Mouse (Mus musculus): ENCODE measurements around the gene Tulp1.
"Not testable (repeated sequence)": the region's sequence is repeated elsewhere in the genome, so short reads cannot be mapped to it uniquely, and the experiment has no call there.

Tulp1 gene

DNA sequence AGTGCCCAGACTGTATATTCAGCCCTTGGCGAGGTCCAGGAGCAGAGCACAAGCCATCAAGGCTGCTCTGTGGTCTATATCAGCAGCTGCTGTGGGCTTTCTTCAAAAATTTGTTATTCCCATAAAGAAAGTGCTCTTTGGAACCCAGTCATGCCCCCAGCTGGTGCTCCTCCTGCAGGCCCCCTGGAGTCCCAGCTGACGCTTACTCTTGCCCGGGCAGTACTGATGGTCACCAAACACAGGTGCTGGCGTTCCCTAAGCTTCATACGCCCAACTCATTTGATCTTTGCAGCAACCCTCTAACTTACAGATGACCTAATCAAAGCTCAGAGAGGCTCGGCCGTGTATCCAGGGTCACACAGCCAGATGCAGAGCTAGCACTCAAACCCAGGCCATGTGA lies 27.5 kb downstream of the Tulp1 start:
- no peak for DNase-seq (ENCODE audit: low spot score)

DNA sequence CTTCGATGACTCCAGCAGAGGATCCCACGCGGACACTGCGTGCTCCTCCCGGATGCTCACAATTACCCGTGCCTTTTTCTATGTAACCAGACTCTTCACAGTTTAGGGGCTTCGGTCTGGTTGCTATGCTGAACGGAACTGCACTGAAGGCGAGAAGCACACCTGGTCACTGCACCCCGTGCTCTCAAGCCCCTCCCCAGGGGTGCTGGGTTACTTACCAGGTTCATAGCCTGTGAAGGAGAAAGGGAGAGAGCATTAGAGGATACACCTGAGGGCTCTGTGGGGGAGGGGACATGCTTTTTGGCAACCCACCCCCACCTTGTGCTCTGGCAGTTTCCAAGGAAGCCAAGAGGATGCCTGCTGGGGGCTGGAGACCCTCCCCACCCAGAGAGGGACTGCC lies 29.8 kb downstream of the Tulp1 start:
- no peak for DNase-seq (ENCODE audit: low spot score)

DNA sequence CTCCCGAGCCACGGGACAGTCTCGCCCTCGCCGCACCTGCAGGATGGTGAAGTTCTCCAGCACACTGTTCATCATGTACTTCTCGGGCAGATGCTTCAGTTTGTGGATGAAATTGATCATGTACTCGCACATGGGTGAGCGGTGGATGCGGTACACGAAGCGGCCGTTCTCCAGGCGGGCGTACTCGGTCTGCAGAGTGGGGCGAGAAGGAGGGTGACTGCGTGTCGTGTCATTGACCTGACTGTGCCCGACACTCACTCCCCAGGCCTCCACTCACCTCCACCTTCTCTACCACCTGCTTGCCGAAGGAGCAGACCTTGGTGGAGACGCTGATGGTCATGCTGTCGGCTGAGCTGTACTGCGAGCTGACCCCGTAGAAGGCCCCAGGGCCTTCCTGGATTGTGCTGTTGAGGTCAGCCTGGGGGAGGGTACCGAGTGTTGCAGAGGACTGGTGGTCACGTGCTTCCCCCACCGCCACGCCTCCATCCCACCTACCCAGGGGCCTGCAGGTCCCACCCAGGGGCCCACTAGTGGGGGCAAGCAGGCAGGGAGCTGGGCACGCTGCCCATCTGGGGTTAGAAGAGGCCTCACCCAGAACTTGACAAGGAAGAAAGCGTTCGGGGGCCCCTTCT lies 32.0 kb downstream of the Tulp1 start:
- no peak for DNase-seq (ENCODE audit: low spot score)

DNA sequence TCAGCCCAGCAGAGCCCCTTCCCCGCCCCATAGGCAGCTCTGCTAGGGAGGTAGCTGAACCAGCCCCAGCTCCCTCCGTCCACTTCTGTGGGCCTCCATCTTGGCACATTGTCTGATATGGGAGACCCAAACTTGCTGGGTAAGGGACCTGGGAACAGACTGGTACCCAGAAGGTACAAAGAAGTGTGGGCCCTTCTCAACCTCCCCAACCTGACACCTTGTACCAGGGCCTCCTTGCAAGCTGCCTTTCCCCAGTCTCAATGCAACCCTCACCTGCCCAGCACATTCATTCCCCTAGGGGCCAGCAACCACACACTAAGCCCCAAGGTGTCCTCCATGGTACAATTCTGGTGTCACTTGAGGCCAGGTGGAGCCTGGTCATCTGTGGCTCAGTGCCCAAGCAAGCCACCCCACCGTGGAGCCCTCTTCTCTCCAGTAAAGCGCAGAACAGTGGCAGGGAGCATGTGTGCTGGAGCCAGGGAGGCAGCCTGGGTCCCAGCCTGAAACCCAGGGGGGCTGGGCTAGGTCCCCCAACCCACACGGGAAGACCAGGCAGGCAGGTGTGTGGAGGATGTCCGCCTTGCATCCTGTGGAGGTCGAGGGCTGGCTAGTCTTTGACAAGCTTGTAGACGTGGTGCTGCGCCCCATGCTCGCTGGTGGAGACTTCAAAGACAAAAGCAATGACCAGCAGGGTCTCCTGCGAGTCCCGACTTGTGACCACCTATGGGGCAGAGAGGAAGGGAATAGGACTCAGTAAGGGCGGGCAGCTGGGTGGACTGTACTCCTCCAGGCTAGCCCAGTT lies 32.7 kb downstream of the Tulp1 start:
- DNase-seq (ENCODE audit: low spot score) = no peak

DNA sequence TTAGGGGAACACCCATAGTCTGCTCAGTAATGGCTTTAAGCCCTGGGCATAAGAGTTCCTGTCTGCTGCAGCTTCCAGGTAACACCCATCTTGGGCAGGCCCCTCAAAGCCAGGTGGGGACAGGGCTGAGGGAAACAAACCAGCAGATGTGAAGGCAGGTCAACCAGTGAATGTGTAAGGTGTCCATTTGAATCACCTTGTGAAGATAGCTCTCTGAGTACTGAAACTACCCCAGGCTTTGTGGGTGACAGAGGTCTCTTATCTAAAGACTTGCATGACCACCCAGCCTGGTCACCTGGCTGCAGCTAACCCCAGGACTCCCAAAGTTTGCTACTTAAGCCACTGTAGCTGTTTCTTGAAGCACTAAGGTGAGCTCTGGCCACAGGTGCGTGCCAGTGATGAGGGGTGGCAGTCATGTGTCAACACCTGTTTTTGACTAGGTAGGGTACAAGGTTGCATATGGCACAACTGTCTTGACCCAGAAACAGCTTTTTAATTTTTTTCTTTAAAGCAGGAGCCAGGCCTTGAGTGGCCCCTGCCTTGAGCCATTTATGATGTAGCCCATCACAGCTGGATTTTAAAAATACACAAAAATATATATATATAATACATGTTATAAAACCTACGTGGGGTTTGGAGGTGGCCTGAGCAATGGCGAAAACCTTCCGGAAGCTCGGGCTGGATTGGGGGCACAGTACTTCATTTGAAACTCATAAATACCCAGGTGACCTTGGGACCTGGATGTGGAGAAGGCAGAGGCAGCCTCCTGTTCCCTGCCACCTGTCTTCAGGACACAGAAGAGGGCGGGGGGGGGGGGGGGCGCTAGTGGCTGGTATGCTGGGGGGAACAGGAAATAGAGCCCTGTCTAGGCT lies 33.5 kb downstream of the Tulp1 start:
- DNase-seq (ENCODE audit: low spot score) = no peak

DNA sequence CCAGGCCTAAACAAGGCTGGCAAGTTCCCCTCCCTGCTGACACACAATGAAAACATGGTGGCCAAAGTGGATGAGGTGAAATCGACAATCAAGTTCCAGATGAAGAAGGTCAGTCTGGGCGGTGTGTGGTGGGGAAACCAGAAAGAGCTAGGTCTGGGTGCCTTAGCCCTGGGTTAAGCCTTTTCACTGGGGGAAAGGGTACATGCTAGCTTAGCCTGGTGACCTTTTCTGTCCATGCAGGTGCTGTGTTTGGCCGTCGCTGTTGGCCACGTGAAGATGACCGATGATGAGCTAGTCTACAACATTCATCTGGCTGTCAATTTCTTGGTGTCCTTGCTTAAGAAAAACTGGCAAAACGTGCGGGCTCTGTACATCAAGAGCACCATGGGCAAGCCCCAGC lies 34.4 kb downstream of the Tulp1 start:
- not testable (repeated sequence) for DNase-seq (ENCODE audit: low spot score)

DNA sequence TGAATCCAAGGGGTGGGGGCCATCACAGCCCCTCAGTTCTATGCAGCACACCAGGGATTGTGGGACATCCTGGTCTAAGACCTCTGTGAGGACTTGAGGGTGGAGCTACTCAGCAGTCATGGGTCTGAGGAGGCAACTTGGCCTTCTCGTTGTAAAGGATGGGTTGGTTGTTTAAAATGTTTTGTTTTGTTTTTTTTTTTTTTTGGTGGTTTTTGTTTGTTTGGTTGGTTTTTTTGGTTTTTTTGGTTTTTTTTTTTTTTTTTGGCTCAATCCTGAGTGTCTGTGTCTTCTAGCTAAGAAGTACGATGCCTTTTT lies 34.8 kb downstream of the Tulp1 start:
- DNase-seq (ENCODE audit: low spot score) = no peak

DNA sequence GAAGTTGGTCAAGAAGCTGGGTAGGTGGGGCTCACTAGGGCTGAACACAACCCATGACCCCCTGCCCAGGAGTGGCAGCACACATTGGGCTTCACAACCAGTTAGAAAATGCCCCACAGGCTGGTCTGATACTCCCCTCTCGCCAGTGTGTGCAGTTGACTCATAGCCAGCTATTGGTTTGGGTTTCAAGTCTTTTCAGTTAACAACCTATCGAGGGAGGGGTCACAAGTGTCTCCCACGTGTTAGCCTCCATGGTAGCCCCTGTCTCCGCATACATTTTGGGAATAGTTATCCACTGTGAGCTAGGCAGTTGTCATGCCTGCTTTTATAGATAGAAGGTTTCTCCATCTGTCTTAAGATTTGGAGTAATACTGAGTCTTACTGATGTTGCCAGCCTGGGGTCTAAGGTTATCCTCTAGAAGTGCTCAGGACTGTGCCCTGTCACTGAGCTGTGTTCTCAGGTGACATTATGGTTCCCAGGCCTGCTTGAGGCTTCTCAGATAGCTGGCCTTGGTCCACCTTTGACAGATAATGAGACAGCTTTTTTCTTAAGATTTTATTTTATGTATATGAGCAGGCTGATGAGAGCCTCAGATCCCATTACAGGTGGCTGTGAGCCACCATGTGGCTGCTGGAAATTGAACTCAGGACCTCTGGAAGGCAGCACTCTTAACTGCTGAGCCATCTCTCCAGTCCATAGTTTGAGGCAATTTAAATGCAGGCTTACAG lies 35.4 kb downstream of the Tulp1 start:
- no peak for DNase-seq (ENCODE audit: low spot score)

DNA sequence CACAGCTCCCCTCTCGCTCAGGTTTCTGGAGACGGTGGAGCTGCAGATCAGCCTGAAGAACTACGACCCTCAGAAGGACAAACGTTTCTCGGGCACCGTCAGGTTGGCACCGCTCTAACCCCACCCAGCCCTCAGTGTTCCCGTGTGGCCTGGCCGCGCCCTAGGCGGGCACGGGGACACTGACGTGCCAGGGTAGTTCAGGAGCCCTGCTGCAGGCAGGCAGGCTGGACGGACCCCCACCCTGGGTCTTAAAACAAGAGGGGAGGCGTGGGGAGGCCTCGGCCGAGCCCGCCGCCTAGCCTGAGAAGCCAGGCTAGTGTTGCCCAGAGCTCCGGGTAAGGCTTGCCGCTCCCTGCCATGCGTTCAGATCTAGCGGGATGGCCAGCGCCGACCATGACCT lies 36.1 kb downstream of the Tulp1 start:
- DNase-seq (ENCODE audit: low spot score) = no peak

DNA sequence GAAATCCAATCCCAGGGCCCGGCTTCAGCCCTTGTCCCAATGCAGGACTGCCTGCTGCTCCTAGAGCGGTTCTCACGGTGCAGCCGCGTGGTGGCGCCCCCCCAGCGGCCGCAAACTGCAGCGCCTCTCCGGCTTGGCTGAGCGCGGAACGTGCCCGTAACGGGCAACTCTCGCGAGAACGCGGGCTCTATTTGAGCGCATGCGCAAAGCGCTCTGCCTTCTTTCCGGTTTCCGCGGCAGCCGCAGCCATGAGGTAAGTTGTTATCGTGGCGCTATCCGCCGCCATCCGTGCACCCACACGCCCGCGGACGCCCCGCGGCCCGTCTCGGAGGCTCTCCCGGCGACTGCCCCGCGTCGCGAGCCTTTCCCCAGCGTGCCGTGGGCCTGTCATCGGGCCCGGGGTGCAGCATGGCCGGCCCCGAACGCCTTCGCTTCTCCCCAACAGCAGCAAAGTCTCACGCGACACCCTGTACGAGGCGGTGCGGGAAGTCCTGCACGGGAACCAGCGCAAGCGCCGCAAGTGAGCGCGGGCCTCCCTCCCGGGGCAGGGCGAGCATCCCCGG lies 36.6 kb downstream of the Tulp1 start, which contains the start of gene Rpl10a:
TSS of gene Rpl10a (plus strand) at position 106 of the 563 bp plus-strand sequence.
- peak; percentile 92 for DNase-seq (ENCODE audit: low spot score)

DNA sequence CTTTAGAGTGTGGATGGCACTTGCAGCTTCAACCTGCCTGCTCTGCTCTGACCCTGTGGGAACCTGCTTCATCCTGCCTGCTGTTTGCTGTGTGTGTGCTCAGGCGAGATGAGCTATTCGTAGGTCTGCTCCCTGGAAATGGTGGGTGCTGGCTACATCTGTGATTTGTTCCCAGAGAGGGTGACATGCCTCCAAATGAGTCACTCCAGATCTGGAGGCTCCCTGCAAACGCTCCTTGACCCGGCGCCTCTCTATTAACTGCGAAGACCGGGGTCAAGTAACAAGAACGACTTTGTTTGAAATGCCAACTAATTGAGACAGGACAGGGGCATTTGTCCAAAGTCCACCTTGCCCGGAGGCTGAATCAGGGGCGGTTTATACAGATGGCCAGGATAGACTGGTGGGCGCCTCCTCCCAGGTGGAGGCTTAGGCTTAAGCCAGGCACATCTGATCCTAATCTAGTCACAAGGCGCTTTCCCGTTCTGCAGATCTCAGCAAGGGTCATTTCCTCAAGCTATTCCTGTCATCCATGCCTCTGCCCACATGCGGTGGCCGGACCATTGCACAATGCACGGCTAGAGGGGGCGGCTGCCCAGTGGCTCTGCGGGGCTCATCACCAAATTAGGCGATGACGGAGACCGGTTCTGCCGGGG lies 37.2 kb downstream of the Tulp1 start:
- peak; percentile 52 for DNase-seq (ENCODE audit: low spot score)

DNA sequence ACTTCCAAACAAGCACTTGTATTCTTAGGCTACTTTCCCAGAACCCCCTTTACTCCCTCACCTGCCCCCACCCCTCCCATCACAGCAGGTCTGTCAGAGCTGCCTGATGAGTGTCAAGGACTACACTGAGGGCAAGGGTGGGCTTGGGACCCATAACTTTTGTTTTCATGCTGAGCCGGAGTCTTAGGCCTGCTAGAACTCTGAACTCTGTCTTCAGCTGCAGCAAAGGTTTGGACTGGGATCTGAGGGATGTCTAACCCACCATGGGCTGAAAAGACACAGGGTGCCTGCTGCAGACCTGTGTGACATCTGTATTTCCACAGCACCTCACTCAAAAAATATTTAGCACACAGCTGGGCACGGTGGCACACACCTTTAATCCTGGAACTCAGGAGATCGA lies 38.1 kb downstream of the Tulp1 start:
- DNase-seq (ENCODE audit: low spot score) = no peak

DNA sequence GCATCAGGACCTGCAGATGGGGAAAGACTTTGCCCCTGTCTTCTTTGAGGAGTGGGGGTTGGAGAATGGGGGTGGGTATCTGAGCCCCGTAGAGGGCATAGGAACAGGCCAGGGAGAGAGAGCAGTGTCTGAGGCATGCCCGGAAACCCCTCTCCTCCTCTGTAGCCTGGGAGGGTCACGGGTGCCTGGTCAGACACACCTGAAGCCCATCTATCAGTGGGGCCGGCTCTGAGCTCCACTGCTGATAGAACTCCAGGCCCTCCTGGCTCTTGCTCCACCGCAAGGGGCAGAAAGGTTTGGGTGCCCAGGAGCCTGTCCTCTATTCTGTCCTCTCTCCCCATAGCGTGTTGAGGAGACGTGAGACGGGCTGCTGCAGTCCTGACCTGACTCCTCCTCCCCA lies 39.3 kb downstream of the Tulp1 start:
- no peak for DNase-seq (ENCODE audit: low spot score)

DNA sequence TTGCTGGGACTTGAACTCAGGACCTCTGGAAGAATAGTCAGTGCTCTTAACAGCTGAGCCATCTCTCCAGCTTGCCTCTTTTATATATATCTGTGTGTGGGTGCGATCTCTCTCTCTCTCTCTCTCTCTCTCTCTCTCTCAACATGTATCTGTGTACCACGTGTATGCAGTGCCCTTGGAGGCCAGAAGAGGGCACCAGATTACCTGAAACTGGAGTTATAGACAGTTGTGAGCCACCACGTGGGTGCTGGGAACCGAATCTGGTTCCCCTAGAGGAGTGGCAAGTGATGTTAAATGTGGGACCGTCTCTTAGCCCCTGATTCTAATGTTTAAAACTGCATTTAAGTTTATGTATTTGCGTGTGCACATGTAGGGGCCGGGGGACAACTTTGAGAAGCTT lies 40.6 kb downstream of the Tulp1 start:
- not testable (repeated sequence) for DNase-seq (ENCODE audit: low spot score)

DNA sequence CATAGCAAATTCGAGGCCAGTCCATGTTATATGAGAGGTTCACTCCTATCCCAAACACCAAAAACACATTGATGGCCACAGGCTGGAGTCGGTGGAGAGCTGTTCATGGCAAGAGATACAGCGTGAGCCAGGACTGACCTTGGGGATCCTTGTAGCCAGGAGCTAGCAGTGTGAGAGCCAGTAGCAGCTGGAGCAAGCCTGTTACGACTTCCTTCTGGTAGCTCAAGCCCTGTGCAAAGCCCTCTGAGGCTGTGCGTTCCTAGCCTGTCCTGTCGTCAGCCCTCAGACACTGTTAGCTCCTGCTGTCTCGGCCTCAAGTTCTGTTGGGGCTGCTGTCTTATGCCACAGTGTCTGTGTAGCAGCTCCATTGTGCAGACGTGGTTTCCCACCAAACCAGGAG lies 41.2 kb downstream of the Tulp1 start:
- no peak for DNase-seq (ENCODE audit: low spot score)

DNA sequence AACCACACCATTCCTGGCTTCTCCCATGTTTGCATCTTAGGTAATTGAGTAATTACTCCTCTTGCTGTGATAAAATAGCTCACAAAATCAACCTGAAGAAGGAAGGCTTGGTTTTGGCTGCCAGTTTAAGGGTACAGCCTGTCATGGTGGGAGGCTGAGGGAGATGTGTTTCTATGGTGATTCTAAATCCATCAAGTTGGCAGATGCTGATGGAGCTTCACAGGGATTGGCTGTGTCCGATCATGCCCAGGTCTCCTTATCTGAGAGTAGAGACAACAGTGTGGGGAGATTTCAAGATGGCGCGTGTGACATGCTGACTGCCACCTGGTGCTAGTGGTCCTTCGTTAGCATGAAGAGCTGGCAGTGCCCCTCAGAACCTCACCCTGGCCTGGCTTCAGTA lies 43.3 kb downstream of the Tulp1 start:
- no peak for DNase-seq (ENCODE audit: low spot score)

DNA sequence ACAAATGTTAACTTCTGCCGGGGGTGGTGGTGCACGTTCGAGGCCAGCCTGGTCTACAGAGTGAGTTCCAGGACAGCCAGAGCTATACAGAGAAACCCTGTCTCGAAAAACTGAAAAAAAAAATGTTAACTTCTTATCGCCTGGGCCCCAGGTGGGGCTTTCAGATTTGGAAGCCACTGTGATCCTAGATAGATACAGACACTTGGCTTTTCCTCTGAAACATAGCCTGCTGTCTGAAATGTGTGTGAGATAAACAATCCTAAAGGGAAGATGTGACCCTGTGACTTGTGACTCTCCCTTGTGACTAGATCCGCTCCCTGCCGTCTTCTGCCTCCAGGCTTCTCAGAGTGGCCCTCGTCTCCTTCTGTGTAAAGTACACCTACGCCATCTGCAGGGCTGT lies 47.3 kb downstream of the Tulp1 start:
- DNase-seq (ENCODE audit: low spot score) = no peak

DNA sequence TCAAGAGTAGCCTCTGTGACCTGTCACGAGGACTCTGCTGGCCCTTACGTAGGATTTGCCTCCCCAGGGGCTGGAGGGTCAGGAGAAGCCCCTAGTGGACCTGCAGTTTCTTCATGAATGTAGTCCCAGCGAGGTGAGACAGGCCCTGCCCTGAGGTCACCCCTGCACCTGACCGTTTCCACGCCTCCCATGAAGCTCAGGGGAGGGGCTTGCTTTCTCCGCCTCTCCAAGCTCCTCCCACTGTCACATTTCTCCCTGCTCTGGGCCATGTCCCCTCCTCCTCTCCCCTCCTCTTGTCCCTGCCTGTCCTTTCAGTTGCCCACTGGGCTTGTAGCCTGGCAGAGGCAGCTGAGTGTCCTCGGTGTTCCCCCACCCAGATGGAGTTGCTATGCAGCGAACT lies 47.9 kb downstream of the Tulp1 start:
- no peak for DNase-seq (ENCODE audit: low spot score)

DNA sequence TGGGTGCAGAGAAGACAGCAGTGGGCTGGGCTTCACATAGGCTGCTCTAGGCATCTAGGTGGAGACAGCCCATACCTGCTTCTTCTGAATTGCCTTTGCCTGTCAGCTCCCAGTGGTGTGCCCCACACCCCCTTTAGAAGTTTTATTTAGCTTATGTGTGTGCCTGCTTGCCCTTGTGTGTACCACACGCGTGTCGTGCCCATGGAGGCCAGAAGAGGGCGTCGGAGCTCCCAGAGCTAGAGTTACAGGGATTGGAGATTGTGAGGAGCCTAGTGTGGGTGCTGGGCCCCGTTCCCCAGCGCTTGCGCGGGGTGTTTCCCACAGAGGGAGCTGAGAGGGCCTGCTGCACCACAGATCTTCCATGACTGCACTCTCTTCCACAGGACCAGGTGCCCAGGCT lies 48.5 kb downstream of the Tulp1 start:
- DNase-seq (ENCODE audit: low spot score) = no peak

DNA sequence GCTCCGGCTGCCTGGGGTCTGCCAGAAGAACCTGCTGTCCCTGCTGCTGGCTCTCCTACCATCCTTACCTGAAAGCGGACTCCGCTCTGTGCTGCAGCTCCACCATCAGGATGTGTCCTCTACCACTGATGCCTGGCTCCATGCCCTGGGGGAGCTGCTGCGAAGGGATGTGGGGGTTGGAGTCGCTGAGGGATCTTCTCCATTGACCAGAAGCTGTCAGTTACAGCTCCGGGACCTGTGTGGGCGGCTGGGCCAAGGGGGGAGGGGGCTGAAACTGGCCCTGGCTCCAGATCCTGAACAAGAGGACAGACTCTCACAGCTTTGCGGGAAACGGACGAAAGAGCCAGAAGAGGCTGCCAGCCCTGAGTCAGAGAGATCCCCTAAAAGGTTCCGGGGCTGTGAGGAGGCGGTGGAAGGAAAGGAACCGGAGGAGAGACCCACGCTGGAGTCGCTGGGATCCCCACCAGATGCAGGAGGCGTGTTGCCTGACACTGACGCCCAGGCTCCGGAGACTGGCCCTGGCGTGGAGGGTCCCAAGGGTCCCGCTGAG lies 49.3 kb downstream of the Tulp1 start:
- DNase-seq (ENCODE audit: low spot score) = no peak

DNA sequence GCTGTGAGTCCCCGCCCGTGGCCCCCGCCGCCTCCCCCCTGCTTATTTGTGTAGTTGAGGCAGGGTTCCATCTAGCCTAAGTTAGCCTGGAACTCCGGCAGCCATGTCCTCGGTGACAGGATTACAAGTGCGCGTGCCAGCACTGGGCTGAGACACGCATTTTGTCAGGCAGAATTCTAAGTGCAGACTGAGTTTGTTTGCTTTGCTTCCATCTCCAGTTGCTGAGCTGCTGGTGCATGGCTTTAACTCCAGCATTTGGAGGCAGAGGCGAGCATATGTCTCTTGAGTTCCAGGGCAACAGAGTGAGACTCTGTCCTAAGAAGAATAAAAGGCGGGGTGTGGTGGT lies 51.2 kb downstream of the Tulp1 start:
- no peak for DNase-seq (ENCODE audit: low spot score)

Data from left cerebral cortex, adult 11 months (tissue).